Mouse (Mus musculus) lung, adult 2 months (tissue): ENCODE measurements around the gene Tmem220.

ENCODE experiments used
- CTCF ChIP-seq: fragments of 200-500 bp; IDR thresholded peaks from 2 replicates; pipeline ENCODE4 v1.5.1; 2011; ENCODE audit warnings: mild to moderate bottlenecking, low read length, control low read depth; ENCODE audit not compliant: insufficient read depth
- POLR2A ChIP-seq: fragments of 200-500 bp; IDR thresholded peaks from 2 replicates; pipeline ENCODE4 v1.6.1; 2011; ENCODE audit warnings: low read depth, mild to moderate bottlenecking, control low read depth, low read length, borderline replicate concordance; ENCODE audit errors: extremely low read depth

- TF ChIP-seq CTCF (no peak), POLR2A (no peak)
Observed at GRCm38 (mm10) chr11:66981336-66982115, 43.4 kb upstream of the Tmem220 start.
